9 mouse cellular contexts compared by ENCODE assay signal in genomic region chrX:94624835-94625803, GRCm38 (mm10). TPM values are rescaled to one million over a fixed set of nuclear protein-coding genes. Genes with fewer than 3 reads are reported as not detected.
DNase-seq lines count a peak whose midpoint lies in the region; ATAC-seq lines count a peak whose summit lies in the region.
"Had no signal": no experiment of that assay in that cellular context is flagged by ENCODE, and none has a peak within 500 bp of the region (broad histone marks: within the 10 kb centered on the region; RNA-seq: fewer than 3 reads in every experiment).

No protein-coding gene starts in this region.

- DNase-seq in gastrocnemius, adult 18-20 months (ENCODE audit: low spot score), result peak; percentile 0
- no peak for DNase-seq in gastrocnemius, adult 8-10 months (ENCODE audit: low spot score in 2 of 2)
- peak; percentile 45 for DNase-seq in adrenal gland, postnatal 25 days
- DNase-seq in forelimb bud, embryonic 11.5 days (ENCODE audit: low read depth, low spot score), result peak; percentile 25
- DNase-seq in induced T-regulatory cell, adult 2 months (ENCODE audit: low read depth), result peak; percentile 7
- peak; percentile 51 for DNase-seq in limb, embryonic 10.5 days (ENCODE audit: low spot score)
- DNase-seq in thymus, postnatal 25 days, result peak; percentile 8

- no peaks in the 10 kb centered on the region for H3K36me3 ChIP-seq in limb, embryonic 10.5 days
- H3K36me3 ChIP-seq in midbrain, embryonic 16.5 days (ENCODE audit: control insufficient read depth, insufficient read depth, low read length), result no peaks in the 10 kb centered on the region
- H3K36me3 ChIP-seq: G1E had no signal

- H3K27me3 ChIP-seq in limb, embryonic 10.5 days (ENCODE audit: low read depth, poor library complexity, severe bottlenecking), result peaks cover 49% of the 10 kb centered on the region
- peaks cover 4% of the 10 kb centered on the region; the same call in 1 of the 2 replicates for H3K27me3 ChIP-seq in midbrain, embryonic 16.5 days (ENCODE audit: control insufficient read depth, insufficient read depth, low read depth, low read length)

- peak; percentile 100 for ATAC-seq in midbrain, embryonic 16.5 days

- no peaks in the 10 kb centered on the region for H3K9me3 ChIP-seq in limb, embryonic 10.5 days (replicated peaks)
- no peaks in the 10 kb centered on the region for H3K9me3 ChIP-seq in midbrain, embryonic 16.5 days (replicated peaks; ENCODE audit: control insufficient read depth, low read length, poor library complexity, severe bottlenecking)
- H3K9me3 ChIP-seq: G1E had no signal

- no peaks in the 10 kb centered on the region for H3K4me1 ChIP-seq in limb, embryonic 10.5 days
- H3K4me1 ChIP-seq in midbrain, embryonic 16.5 days (ENCODE audit: control insufficient read depth, insufficient read depth, low read length), result no peaks in the 10 kb centered on the region

- H3K27ac ChIP-seq in limb, embryonic 10.5 days, result no peak overlapping the region
- H3K27ac ChIP-seq in midbrain, embryonic 16.5 days (ENCODE audit: low read length), result peak overlapping the region; percentile 72

- H3K9ac ChIP-seq in midbrain, embryonic 16.5 days (ENCODE audit: low read depth, low read length), result peak overlapping the region; percentile 38; the same call in 1 of the 2 replicates

- peak overlapping the region; percentile 44 for H3K4me2 ChIP-seq in midbrain, embryonic 16.5 days (ENCODE audit: low read length)

- H3K4me3 ChIP-seq in limb, embryonic 10.5 days, result peak overlapping the region; percentile 29
- H3K4me3 ChIP-seq in midbrain, embryonic 16.5 days (ENCODE audit: low read depth, low read length), result peak overlapping the region; percentile 28

- 32% methylated on average over 13 of the region's 13 CpGs for WGBS in limb, embryonic 10.5 days
- WGBS in midbrain, embryonic 16.5 days, result 29% methylated on average over 13 of the region's 13 CpGs

RNA-seq across cellular contexts. Expression of gene Gspt2, which starts 10.8 kb away (rescaled TPM):
- under 1 TPM; 0.32 to 0.33 TPM for total RNA-seq in gastrocnemius, adult 18-20 months (2021)
- total RNA-seq in gastrocnemius, adult 8-10 months (2022), result under 1 TPM; 0.12 to 0.56 (median 0.38) TPM
- total RNA-seq in adrenal gland, postnatal 25 days (2021), result 10.6 and 13.3 TPM in 2 replicates
- 8.0 and 9.1 TPM in 2 replicates for polyA plus RNA-seq in limb, embryonic 10.5 days (2016; fragmentation: Nextera tagmentation; extraction: Ambion mirVana)
- polyA plus RNA-seq in midbrain, embryonic 16.5 days (2015; fragmentation: Nextera tagmentation; extraction: Ambion mirVana), result 28.0 and 29.3 TPM in 2 replicates
- total RNA-seq: G1E had no signal
- polyA plus RNA-seq: G1E had no signal

Comparison
In these comparisons a context has a peak if more than half of its experiments do, and no peak if none do; other contexts are left out.
1. DNase-seq: peak in gastrocnemius, adult 18-20 months (single experiment), adrenal gland, postnatal 25 days (single experiment), forelimb bud, embryonic 11.5 days (single experiment), induced T-regulatory cell, adult 2 months (single experiment), limb, embryonic 10.5 days (single experiment) and thymus, postnatal 25 days (single experiment); none in gastrocnemius, adult 8-10 months (0 of 2).